Mouse (Mus musculus): ENCODE data around the gene Ppp1cc.
"Not testable (repeated sequence)": the region's sequence is repeated elsewhere in the genome, so short reads cannot be mapped to it uniquely, and the experiment has no call there.

The Ppp1cc gene

GRCm38 (mm10) chr5:122165233-122165915 lies 7.3 kb downstream of the Ppp1cc start:
- DNase-seq (ENCODE audit: low spot score) = peak; percentile 43

GRCm38 (mm10) chr5:122166636-122167161 lies 8.6 kb downstream of the Ppp1cc start:
- no peak for DNase-seq (ENCODE audit: low spot score)

GRCm38 (mm10) chr5:122168344-122169069 lies 10.4 kb downstream of the Ppp1cc start:
- no peak for DNase-seq (ENCODE audit: low spot score)

- no peak for DNase-seq (ENCODE audit: low spot score)
Measured at GRCm38 (mm10) chr5:122171058-122171457, 13.0 kb downstream of the Ppp1cc start.

- DNase-seq (ENCODE audit: low spot score) = no peak
Measured at GRCm38 (mm10) chr5:122175402-122175801, 17.3 kb downstream of the Ppp1cc start.

GRCm38 (mm10) chr5:122175961-122176360 lies 17.9 kb downstream of the Ppp1cc start:
- no peak for DNase-seq (ENCODE audit: low spot score)

- peak; percentile 55 for DNase-seq (ENCODE audit: low spot score)
Measured at GRCm38 (mm10) chr5:122176398-122176797, 18.3 kb downstream of the Ppp1cc start.

GRCm38 (mm10) chr5:122179665-122180064 lies 21.6 kb downstream of the Ppp1cc start:
- DNase-seq (ENCODE audit: low spot score) = no peak

GRCm38 (mm10) chr5:122184283-122184806 lies 26.3 kb downstream of the Ppp1cc start:
- DNase-seq (ENCODE audit: low spot score) = no peak

- DNase-seq (ENCODE audit: low spot score) = not testable (repeated sequence)
Measured at GRCm38 (mm10) chr5:122184858-122185257, 26.8 kb downstream of the Ppp1cc start.

- no peak for DNase-seq (ENCODE audit: low spot score)
Measured at GRCm38 (mm10) chr5:122189115-122189514, 31.0 kb downstream of the Ppp1cc start.

GRCm38 (mm10) chr5:122190465-122190864 lies 32.4 kb downstream of the Ppp1cc start:
- no peak for DNase-seq (ENCODE audit: low spot score)

- no peak for DNase-seq (ENCODE audit: low spot score)
Measured at GRCm38 (mm10) chr5:122191269-122192063, 33.4 kb downstream of the Ppp1cc start.

- no peak for DNase-seq (ENCODE audit: low spot score)
Measured at GRCm38 (mm10) chr5:122192347-122192746, 34.3 kb downstream of the Ppp1cc start.

GRCm38 (mm10) chr5:122200872-122201271 lies 42.8 kb downstream of the Ppp1cc start:
- DNase-seq (ENCODE audit: low spot score) = no peak

GRCm38 (mm10) chr5:122201904-122202303 lies 43.8 kb downstream of the Ppp1cc start:
- no peak for DNase-seq (ENCODE audit: low spot score)

- no peak for DNase-seq (ENCODE audit: low spot score)
Measured at GRCm38 (mm10) chr5:122204180-122204579, 46.1 kb downstream of the Ppp1cc start.

GRCm38 (mm10) chr5:122206475-122206874 lies 48.4 kb downstream of the Ppp1cc start, which contains the start of gene Hvcn1:
Gene Hvcn1, plus strand, starts transcription at chr5:122206804.
- no peak for DNase-seq (ENCODE audit: low spot score)

GRCm38 (mm10) chr5:122208909-122209308 lies 50.8 kb downstream of the Ppp1cc start:
- no peak for DNase-seq (ENCODE audit: low spot score)

GRCm38 (mm10) chr5:122209591-122210368 lies 51.7 kb downstream of the Ppp1cc start:
- DNase-seq (ENCODE audit: low spot score) = peak; percentile 11

GRCm38 (mm10) chr5:122210890-122211289 lies 52.8 kb downstream of the Ppp1cc start:
- DNase-seq (ENCODE audit: low spot score) = peak; percentile 10
